Mouse (Mus musculus): ENCODE data around the gene Olfr1183. TPM values are rescaled to one million over a fixed set of nuclear protein-coding genes. Genes with fewer than 3 reads are reported as not detected.
"Not testable (repeated sequence)": the region's sequence is repeated elsewhere in the genome, so short reads cannot be mapped to it uniquely, and the experiment has no call there.

Olfr1183 gene
- total RNA-seq (2021) = not detected
- long read RNA-seq, experiment 1 = 0 reads
- long read RNA-seq, experiment 2 = 0 reads

GRCm38 (mm10) chr2:88454567-88454966 is at the start of gene Olfr1183:
TSS of gene Olfr1183 (plus strand) at chr2:88454867.
- not testable (repeated sequence) for DNase-seq (ENCODE audit: low spot score in 2 of 2); H3K4me3 ChIP-seq; H3K27ac ChIP-seq

GRCm38 (mm10) chr2:88406353-88406752 is 48.3 kb upstream of the Olfr1183 start, which contains the start of gene Olfr1179:
TSS of gene Olfr1179 (minus strand) at chr2:88406453.
- H3K27ac ChIP-seq = no peak within 1 kb of the TSS
- no peak for DNase-seq (ENCODE audit: low spot score in 2 of 2)
- no peak within 1 kb of the TSS for H3K4me3 ChIP-seq
- TF ChIP-seq CTCF (conservative IDR thresholded peaks at IDR 0.05) = no peak

GRCm38 (mm10) chr2:88419051-88419450 is 35.6 kb upstream of the Olfr1183 start, which contains the start of gene Olfr1180:
TSS of gene Olfr1180 (minus strand) at chr2:88419151.
- Histone ChIP-seq H3K4me3 (no peak within 1 kb of the TSS), H3K27ac (no peak within 1 kb of the TSS)
- TF ChIP-seq CTCF (conservative IDR thresholded peaks at IDR 0.05) = no peak
- DNase-seq (ENCODE audit: low spot score in 2 of 2) = no peak

GRCm38 (mm10) chr2:88426071-88426470 is 28.6 kb upstream of the Olfr1183 start, which contains the start of gene Olfr1181:
TSS of gene Olfr1181 (minus strand) at chr2:88426171.
- no peak for TF ChIP-seq CTCF (conservative IDR thresholded peaks at IDR 0.05)
- no peak within 1 kb of the TSS for H3K4me3 ChIP-seq
- no peak within 1 kb of the TSS for H3K27ac ChIP-seq
- DNase-seq (ENCODE audit: low spot score in 2 of 2) = no peak

- Histone ChIP-seq H3K4me3 (no peak within 1 kb of the TSS), H3K27ac (no peak within 1 kb of the TSS)
- no peak for TF ChIP-seq CTCF (conservative IDR thresholded peaks at IDR 0.05)
- DNase-seq (ENCODE audit: low spot score in 2 of 2) = no peak
Observed at GRCm38 (mm10) chr2:88449031-88449430, 5.6 kb upstream of the Olfr1183 start, which contains the start of gene Gm13757. TSS of gene Gm13757 (minus strand) at chr2:88449131.

DNA sequence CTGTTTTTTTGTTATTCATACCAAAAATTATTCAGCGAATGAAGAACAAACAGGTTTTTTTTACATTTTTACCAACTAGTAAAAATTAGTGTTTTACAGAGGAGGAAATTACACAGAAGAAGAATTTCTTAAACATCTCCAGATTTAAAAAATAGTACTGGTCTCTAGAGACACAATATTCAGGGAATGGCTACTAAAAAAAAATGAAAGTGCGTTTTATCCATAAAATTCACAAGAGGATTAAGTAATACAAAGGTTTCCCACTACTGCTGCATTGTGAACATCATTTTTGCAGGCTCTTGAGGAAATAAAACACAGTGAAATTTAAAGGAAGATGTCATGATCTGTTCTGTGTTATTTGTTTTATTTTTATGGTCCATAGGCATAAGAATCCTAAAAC is 28.6 kb downstream of the Olfr1183 start, which contains the start of gene Olfr1184:
TSS of gene Olfr1184 (plus strand) at position 301 of the 400 bp plus-strand sequence.
- H3K27ac ChIP-seq = no peak within 1 kb of the TSS

GRCm38 (mm10) chr2:88493020-88493419 is 38.4 kb downstream of the Olfr1183 start, which contains the start of gene Olfr1185-ps1:
TSS of gene Olfr1185-ps1 (plus strand) at chr2:88493320.
- DNase-seq (ENCODE audit: low spot score in 2 of 2) = no peak
- no peak within 1 kb of the TSS for H3K27ac ChIP-seq
- TF ChIP-seq CTCF (conservative IDR thresholded peaks at IDR 0.05) = no peak
- H3K4me3 ChIP-seq = no peak within 1 kb of the TSS

More for the DNA sequence above, 28.6 kb downstream of the Olfr1183 start, which contains the start of gene Olfr1184:
- no peak for DNase-seq (ENCODE audit: low spot score in 2 of 2)
- TF ChIP-seq CTCF (conservative IDR thresholded peaks at IDR 0.05) = no peak
- H3K4me3 ChIP-seq = no peak within 1 kb of the TSS

- Histone ChIP-seq H3K27ac (no peak within 1 kb of the TSS), H3K4me3 (no peak within 1 kb of the TSS)
- TF ChIP-seq CTCF (conservative IDR thresholded peaks at IDR 0.05) = no peak
- DNase-seq (ENCODE audit: low spot score in 2 of 2) = no peak
Observed at GRCm38 (mm10) chr2:88518251-88518650, 63.6 kb downstream of the Olfr1183 start, which contains the start of gene Olfr1186. TSS of gene Olfr1186 (plus strand) at chr2:88518551.

Other genes with a start within 250 kb of the Olfr1183 start
- gene Olfr1170, start 226.5 kb upstream of the Olfr1183 start, total RNA-seq (2021) = not detected
- gene Olfr1173, start 175.0 kb upstream of the Olfr1183 start, total RNA-seq (2021) = not detected
- not detected for gene Olfr1174-ps, start 139.7 kb upstream of the Olfr1183 start, total RNA-seq (2021)
- not detected for gene Olfr1175-ps, start 127.7 kb upstream of the Olfr1183 start, total RNA-seq (2021)
- not detected for gene Olfr1176, start 118.1 kb upstream of the Olfr1183 start, total RNA-seq (2021)
- not detected for gene Olfr1177-ps, start 108.4 kb upstream of the Olfr1183 start, total RNA-seq (2021)
- gene Olfr1178, start 67.8 kb upstream of the Olfr1183 start, total RNA-seq (2021) = not detected
- gene Olfr1179, start 48.4 kb upstream of the Olfr1183 start, total RNA-seq (2021) = not detected
- gene Olfr1180, start 35.7 kb upstream of the Olfr1183 start, total RNA-seq (2021) = not detected
- gene Olfr1181, start 28.7 kb upstream of the Olfr1183 start, total RNA-seq (2021) = not detected
- not detected for gene Gm13757, start 5.7 kb upstream of the Olfr1183 start, total RNA-seq (2021)
- gene Olfr1184, start 28.7 kb downstream of the Olfr1183 start, total RNA-seq (2021) = not detected
- gene Olfr1185-ps1, start 38.5 kb downstream of the Olfr1183 start, total RNA-seq (2021) = not detected
- gene Olfr1186, start 63.7 kb downstream of the Olfr1183 start, total RNA-seq (2021) = not detected
- not detected for gene Olfr1188, start 102.1 kb downstream of the Olfr1183 start, total RNA-seq (2021)
- not detected for gene Olfr1189, start 131.6 kb downstream of the Olfr1183 start, total RNA-seq (2021)
- gene Olfr1191-ps1, start 185.7 kb downstream of the Olfr1183 start, total RNA-seq (2021) = under 1 TPM in 1 of 2 experiments, not detected in 1; 0.08 TPM
- gene Olfr1192-ps1, start 193.6 kb downstream of the Olfr1183 start, total RNA-seq (2021) = not detected
- gene Olfr1193, start 220.8 kb downstream of the Olfr1183 start, total RNA-seq (2021) = not detected
- not detected for gene Olfr1195, start 234.3 kb downstream of the Olfr1183 start, total RNA-seq (2021)
- gene Olfr1196, start 249.7 kb downstream of the Olfr1183 start, total RNA-seq (2021) = not detected

All from layer of hippocampus, adult 2 months (tissue).